Mouse (Mus musculus): ENCODE results near the gene Zscan25.

GRCm38 (mm10) chr5:145300469-145300868 is 20.2 kb downstream of the Zscan25 start:
- no peak for TF ChIP-seq CTCF (IDR thresholded peaks at IDR 0.05; ENCODE audit: low read depth)
- no peak for TF ChIP-seq EP300 (optimal IDR thresholded peaks at IDR 0.05)
